Mouse (Mus musculus) testis, postnatal 10 days (tissue): ENCODE measurements at regions not wholly inside any gene's neighbourhood (a gene's known extent, or its start where the extent isn't known, plus 50 kb on each side); places are given as distances from the start of the nearest gene placed in this dataset.

Experiments
- DNase-seq: peaks from one replicate; pipeline ENCODE4 v3.0.0; 2021; ENCODE audit warnings: low spot score

DNA sequence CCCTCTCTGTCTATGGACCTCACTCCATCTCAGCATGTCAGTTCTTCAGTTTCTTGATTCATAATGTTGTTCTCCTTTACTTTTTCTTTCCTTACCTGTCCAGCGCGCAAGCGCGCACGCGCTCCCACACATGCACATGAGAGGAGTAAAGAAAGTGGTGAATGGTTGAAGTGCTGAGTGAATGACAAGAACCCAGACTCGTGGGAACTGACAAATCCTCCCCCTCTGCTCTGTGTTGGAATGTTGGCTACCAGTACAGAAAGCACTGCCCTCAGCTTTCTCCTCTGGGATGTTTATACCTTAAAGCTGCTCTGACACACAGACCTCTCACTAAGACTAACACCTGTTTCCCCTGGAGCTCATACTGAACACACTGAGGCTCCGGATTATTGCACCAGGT is 302.2 kb upstream of the Nrp1 start:
- no peak for DNase-seq

DNA sequence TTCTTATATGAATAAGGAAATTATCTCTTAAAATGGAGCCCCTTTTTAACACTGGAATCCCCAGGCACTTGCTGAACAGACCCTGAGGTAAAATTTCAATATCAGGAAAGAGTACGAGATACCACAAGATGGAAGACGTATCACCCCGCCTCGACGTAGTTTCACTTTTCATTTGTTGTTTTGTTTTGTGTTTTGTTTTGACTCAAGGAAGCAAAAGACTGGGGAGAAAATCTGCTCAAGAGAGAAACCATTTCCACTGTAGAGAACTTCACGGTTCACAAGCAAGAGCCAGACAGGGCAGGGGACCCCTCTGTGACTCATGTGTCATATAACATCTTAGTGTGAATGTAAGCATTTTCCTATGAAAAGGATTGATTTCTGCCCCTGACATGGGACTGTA is 300.6 kb upstream of the Nrp1 start:
- no peak for DNase-seq

DNA sequence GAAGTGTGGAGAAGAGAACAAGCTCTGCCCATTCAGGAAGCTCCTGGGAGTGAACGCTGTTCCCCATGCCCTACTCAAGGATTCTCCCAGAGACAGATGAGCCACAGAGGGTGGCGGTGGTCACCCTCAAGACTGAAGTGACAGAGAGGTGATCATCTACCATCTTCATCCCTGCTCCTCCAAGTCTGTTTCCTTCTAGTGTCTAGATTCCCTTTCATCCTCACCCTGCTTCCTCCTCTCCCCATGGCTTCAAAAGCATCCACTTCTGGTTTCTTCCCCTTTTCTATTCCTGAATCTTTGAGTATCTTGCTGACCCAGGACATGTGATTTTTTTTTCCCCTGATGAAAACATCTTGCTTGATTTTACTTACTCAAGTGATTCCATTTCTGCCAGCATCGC is 298.6 kb upstream of the Nrp1 start:
- no peak for DNase-seq

DNA sequence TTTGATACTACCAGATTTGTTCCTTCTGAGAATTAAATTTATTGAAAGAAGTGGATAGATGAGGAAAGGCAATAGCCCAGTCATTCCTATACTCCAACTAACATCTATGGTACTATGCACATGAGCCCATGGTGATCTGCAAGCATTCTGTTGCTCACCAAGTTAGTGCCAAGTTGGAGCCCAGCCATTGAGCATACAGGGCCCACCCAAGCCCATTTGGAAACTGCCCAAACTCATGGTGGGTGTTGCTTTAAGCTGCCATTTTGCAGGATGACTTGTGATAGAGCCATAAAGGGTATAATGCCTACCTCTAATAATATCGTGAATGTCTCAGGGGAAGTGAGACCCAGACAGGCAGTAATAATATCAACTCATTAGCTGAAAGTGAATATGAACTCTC is 294.2 kb upstream of the Nrp1 start:
- DNase-seq: no peak

DNA sequence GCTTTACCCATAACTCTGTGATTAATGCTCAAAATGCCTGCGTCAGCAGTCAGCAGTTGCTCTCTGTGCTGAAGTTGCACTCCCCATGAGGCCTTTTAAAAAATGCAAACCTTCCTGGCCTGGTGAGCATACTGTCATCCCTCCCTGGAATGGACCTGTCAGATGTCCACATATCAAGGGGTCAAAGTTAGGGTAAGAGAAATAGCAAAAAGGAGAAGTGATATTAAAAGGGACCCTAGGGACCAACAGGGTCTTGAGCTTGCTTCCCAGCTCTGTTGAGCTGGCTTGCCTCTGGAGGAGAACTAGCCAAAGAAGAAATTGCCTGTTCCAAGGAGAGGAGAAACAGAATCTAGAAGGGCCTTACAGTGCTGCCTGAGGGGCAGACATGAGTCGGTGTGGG is 293.3 kb upstream of the Nrp1 start:
- no peak for DNase-seq

DNA sequence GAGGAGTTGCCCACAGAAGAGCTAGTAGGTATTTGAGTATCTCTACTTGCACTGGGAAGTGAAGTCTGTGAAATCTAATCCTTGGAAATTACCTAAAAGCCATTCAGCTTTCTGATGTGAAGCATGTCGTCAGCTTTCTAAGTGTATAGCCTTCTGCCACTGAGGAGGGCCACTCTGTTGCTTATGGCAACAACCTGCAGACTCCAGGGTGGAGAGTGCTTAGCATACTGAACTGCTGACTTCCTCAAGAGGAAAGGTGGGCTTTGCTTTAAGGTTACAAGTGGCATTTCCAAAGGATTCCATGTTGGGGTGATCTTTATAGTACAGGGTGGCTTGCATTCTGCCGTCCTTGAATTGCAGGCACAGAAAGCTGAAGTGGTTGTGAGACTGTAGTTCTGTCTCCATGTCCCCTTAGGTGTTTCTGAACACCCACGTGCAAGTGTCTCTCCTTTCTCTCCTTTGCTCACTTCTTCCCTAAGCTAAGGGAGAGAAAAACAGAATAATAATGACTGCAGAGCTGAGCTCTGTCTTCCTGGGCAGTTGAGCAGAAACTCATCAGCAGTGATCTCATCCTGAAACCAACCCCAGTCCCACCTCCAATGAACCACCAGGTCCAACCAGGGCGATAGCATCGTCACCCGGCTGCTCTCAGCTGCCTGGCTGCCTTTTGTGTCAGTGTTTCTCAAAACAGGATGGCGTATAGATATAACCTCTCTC is 292.3 kb upstream of the Nrp1 start:
- DNase-seq: no peak

DNA sequence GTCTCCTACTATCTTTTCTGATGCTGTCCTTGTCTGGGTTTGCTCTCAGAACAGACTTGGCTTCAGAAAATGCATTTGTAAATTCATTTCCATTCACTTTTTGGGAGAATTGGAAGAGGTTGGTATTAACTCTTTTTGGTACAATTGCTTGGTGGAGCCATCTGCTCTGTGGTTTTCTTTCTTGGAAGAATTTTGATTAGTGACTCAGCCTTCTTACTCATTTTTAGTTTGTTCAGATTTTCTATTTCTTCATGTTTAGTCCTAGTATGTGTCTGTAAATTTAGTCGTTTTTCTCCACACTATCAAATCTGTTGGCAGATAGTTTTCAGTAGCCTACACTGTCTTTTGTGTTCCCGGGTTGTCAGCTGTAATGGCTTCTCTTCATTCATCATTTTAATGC is 288.7 kb upstream of the Nrp1 start:
- DNase-seq: no peak

DNA sequence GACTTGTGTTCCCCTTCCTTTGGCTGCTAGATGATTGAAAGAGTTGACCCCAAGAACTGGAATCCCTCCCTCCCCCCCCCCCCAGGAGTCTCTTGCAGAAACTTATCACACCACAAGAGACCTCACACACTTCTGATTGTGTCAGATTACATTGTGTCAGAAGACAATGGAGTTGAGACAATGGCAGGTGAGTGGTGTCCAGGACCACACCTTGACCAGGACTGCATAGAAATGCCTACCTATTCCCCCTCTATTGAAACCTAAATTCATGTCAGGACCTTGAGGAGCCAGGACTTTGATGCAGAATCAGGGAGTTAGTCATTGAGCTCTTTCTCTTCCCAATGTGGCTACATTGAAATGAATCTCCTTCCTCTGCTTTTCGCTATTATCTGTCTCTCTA is 282.8 kb upstream of the Nrp1 start:
- no peak for DNase-seq

DNA sequence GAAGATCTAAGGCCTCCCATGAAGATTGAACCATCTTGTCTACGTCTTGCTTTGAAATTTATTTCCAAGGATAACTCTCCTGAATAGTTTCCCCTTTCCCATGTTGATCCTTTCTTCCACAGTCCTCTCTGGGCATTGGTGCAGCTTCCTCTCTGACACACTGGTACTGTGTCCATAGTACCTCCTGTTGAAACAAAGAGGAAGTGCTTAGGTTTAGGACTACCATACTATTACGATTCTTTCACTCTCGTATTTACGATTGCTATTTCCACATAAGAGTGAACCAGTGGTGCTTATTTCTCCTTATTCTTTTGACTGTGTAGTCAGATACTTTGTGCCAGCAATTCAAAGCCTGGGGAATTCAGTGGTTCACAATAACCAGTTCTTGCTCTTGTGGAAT is 282.2 kb upstream of the Nrp1 start:
- DNase-seq: no peak

DNA sequence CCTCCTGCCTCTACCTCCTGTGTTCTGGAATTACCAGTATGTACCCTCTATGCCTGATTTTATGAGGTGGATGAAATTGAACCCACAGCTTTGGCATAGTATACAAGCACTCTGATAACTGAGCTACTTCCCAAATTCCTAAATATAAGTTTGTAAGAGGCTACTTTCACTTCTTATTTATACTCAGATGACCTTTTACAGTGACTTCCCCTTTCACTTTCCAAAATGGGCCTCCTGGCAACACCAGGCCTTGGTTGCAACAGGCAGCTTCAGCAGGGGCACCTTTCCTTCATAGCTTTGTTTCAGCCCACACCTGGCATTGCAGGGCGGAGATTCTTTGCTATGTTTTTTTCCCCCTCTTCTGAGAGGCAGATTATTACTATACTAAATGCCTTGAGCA is 279.7 kb upstream of the Nrp1 start:
- DNase-seq: no peak

DNA sequence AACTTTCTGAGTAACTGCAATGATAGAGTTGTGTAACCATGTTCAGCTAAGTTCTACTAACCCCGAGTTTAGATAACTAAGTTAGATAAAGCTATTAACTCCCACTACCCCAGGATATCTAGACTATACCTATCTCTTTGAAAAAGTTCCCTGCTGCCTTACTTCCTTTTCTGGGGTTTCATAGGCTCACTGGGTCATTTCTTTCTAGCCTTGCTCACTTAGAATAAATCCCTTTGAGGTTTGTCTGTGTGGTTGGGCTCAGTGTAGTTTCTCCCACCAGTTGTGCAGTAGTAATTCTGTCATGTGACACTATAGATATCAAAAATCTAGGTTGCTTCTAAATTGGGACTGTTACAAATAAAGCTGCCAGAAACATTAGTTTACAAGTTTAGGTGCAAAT is 272.6 kb upstream of the Nrp1 start:
- no peak for DNase-seq

DNA sequence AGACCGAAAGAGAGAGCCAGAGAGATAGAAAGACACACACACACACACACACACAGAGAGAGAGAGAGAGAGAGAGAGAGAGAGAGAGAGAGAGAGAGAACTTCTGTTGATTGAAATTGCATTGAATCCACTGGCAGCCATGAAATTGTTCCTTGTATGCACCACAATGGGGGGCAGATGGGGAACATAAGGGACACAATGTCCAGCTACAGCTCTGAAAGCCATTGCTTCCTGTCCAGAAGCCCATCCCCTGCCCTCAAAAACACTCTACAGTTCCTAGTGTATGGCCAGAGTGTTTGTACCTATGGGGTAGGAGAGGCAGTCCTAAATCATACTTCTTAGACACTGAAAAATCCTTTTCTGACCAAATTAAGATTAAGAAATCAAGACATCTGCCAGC is 270.9 kb upstream of the Nrp1 start:
- DNase-seq: no peak

DNA sequence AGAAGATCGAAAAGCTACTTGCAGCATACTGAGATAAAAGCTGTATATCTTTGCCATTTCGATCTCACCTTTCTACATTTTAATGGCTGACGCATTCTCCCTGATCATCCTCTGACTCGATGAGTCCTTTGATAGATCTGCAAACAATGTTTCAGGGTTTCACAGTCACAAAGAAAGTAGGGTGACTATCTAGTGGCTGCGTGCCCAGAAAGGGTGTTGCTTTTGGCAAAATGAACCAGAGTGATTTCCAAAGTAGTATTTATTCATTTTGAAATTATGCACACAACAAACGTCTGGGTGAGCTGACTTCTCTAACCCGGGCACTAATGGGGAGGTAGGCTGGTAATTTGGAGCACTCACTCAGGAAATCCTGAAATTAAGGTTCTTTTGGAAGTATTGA is 265.6 kb upstream of the Nrp1 start:
- no peak for DNase-seq

DNA sequence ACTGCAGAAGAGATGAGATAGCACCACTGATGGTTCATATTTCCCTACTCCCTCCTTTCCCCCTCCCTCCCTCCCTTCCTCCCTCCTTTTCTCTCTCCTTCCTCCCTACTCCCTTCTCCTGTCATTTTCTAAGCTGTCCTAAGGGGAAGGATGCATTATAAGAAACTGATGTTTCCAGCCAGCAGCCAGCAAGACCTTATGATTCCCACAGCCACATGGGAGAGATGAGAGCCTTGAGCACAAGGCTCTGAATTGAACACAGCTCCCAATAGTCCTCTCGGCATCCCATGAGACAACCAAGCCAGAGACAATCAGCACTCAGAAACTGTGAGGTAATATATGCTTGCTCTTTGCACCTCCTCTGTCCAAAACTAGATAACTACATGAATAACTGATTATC is 263.0 kb upstream of the Nrp1 start:
- no peak for DNase-seq

DNA sequence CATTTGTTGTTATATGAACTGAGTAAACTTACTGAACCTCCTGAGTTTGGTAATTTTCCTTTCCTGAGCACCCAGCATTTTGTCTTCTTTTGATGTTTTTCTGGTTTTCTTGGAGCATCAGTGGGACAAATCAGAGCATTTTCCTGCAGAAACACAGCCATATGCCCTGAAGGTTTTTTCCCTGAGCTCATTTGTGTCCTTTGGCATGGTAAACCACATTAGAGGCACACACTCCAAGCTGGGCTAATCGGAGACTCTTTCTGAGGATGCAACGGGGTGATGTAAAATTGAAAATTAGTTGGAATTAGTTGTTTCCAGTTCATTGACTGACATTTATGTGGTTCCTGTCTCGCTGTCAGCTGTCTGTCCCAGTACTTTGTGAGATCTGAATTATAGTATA is 260.8 kb upstream of the Nrp1 start:
- no peak for DNase-seq

DNA sequence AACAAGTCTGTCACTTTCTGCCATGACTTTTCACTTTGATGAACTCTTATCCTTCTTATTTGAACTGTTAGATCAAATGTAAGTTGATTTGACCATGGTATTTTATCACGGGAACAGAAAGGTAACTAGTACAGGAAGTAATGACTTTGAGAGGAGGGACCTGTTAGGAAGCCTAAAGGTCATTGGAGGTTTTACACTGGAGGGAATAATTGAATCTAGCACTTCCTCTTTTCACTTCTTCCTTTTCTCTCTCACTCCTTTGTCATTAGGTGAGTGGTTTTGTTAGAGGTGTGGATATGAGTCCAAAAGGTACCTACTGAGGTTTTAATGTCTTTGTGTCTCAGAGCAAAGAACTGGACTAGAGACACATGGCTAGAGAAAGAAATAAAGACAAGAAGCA is 255.0 kb upstream of the Nrp1 start:
- DNase-seq: no peak

DNA sequence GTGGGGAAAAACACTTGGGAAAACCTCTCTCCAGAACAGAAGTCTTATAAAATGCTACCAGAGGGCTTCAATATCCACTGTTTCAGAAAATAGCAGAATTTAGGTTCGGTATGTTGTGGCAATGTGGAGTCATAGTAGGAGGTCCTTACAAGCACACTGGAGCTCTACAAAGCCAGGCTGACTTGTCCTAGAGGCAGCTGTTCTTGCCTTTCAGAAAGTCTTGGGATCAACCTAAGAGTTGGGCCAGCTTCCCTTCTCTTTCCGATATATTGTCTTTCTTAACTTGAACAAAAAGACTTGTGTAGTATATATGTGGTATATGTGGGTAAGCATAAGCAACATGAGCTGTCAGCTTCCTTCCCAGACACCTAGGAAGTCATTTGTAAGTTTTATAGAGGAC is 251.8 kb upstream of the Nrp1 start:
- DNase-seq: no peak

DNA sequence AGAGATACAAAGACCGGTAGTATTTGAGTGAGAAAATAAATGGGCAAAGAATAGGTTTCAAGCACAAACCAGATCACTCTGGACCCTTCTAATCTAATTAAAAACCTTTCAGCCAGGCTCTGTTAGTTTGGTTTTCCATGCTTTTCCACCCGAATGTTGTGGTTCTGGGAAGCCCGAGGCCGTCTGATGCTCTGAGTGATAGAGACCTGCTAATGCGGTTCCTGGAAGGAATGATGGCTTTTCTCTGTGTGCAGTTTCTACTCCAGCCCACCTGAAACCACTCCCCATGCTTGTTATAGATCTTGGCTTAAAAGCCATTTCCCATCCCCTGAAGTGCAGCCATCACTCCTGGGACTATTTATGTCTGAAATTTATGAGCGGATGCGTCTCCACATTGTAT is 251.4 kb upstream of the Nrp1 start:
- no peak for DNase-seq

DNA sequence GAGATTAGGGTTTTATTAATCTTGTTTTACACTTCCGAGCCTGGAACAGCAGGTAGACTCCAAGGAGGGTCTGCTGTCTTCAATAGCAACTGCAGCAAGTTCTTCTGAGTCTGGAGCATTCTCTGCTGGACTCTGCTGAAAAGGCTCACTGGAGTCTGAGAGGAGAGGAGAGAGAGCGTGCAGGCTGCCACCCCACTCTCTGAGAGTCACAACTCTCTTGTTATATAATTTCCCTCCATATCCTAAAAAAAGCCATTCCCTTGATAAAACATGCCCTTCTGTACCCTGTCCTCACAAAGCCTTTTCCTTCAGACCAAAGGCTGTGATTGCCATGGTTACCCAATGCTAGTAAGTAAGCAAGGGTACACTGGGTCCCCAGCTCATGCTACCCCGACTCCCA is 249.4 kb upstream of the Nrp1 start:
- no peak for DNase-seq

DNA sequence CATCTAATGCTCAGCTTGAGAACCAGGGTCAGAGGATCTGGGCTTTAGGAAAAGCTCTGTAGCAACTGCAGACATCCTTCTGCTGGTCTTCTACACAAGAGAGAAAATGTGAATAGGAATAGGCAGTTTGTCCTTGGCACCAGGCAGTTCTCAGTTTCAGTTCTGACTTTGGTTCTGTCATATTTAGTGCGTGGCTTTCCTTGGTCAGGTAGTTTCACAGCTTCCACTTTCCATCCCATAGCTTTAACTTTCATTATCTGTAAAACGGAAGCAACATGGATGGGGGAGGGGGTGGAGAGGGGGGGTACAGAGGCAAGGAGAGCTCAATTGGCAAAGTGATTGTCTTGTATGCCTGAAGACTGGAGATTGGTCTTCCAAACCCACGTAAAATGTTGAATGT is 247.3 kb upstream of the Nrp1 start:
- no peak for DNase-seq

DNA sequence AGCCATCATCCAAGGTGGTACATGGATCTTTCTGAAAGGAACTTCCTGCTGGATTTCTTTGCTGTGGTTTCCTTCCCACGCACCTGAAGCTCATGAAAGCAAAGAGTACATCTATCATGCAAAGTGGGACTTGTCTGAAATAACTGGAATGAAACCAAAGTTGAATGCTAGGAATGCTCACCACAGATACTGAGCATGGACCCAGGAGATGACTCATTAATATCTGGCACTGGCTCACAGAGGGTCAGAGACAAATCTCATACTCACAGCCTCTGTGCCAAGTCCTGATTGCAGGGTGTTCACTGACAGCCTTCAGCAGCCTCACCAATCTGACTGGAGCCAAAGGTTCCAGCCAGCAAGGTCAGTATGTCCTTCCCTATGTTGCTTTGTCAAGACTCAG is 245.3 kb upstream of the Nrp1 start:
- DNase-seq: no peak

DNA sequence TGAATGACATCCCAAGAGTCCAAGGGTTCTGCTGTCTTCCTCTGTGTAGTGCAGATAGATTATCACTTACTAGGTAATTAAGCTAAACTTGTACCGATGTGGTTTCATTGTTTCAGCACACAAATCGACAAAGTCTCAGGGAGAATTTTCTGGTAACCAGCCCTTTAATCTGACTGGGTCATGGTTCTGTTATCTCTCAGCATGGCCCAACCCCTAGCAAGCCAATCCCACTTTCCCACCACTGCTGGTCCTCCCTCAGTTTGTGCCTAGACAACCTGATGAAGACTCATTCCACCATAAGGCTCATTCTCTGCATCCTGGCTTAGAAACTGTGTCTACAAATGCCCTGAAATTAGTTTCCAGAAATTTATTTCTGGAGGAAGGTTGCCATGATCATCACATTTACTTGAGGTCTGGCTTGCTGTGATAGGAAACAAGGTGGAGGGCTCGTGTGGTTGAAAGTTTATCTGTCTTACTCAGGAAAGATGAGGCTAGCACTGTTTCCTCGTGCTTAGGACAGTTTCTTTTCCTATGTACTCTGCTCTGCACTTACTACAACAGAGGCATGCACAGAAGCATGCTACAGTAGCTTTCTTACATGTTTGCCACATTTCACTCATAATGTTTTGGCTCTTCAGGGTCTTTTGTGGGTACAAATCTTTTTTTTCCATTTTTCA is 217.0 kb upstream of the Nrp1 start:
- DNase-seq: no peak

DNA sequence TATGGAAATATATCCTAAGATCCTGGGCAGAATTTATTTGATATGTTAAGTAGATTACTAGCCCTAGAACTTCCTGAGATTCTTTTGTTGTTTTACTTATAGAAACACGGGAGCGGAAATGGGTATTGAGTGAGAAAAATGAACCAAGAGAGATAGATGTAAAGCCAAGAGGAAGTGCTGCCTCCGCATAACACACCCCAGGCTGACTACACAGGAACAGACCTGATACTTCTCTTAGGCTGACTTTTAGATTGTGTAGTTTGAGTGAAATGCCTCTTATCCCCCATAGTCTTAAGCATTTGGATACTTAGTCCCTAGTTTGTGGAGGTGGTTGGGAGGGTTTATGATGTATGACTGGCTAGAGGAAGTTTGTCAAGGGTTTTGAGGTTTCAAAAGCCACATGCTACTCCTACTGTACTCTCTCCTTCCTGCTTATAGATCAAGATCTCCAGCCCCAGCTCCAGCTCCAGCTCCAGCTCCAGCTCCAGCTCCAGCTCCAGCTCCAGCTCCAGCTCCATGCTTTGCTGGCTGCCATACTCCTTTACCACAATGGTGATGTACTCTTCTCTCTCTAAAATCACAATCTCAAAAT is 210.0 kb upstream of the Nrp1 start:
- no peak for DNase-seq

DNA sequence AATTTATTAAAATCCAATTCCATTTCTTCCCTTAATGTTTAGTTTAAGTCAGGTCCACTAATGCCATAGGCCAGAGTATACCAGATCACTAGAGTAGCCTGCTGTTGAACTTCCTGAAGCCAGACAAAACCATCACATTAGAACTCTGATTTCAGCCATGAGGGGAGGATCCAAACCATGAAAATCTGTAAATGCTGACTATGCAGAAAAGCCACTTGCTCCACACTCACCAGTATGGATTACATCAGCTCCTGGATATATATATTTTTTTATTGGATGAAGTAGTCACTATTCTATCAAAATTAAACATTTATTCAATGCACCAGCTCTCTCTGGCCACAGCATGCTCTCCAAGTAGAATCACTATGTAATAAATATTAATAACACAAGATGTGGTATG is 202.8 kb upstream of the Nrp1 start:
- DNase-seq: no peak
